Mouse (Mus musculus) liver, embryonic 14.5 days (tissue): ENCODE data around the gene Smoc1. TPM values are rescaled to one million over a fixed set of nuclear protein-coding genes. Genes with fewer than 3 reads are reported as not detected.

Experiments
- ATAC-seq: fragments of 200-750 bp; cut with Nextera tagmentation; 2 replicates; pipeline ENCODE4 v1.8.0; 2017; ENCODE audit warnings: moderate number of reproducible peaks, mild to moderate bottlenecking, moderate library complexity; ENCODE audit not compliant: insufficient read depth
- DNase-seq, 3 experiments: peaks; one replicate each; pipeline ENCODE4 v3.0.0-alpha.2; 2012 to 2013; ENCODE audit warnings: low read depth in 3 of 3, low spot score in 3 of 3
- H3K27ac ChIP-seq: fragments of 300-500 bp; sonication (generic); 2 replicates; pipeline ENCODE4 v1.5.1; 2014; ENCODE audit warnings: moderate library complexity, mild to moderate bottlenecking, control low read depth, inconsistent platforms
- H3K27me3 ChIP-seq: fragments of 300-500 bp; sonication (generic); 2 replicates; pipeline ENCODE4 v1.6.1; 2014; ENCODE audit warnings: mild to moderate bottlenecking, low read length, moderate library complexity; ENCODE audit not compliant: control insufficient read depth, insufficient read depth
- H3K36me3 ChIP-seq: fragments of 300-500 bp; sonication (generic); replicated peaks from 2 replicates; pipeline ENCODE4 v1.6.1; 2014; ENCODE audit warnings: low read depth; ENCODE audit not compliant: control insufficient read depth, insufficient read depth
- H3K4me1 ChIP-seq, 2 experiments: fragments of 200-500 bp in 1 of 2; fragments of 300-500 bp in 1 of 2; sonication (generic) in 1 of 2; replicated peaks; 2 replicates each; pipeline ENCODE4 v1.6.1; 2012 to 2014; ENCODE audit warnings: antibody characterized with exemption in 1 of 2, inconsistent platforms in 1 of 2, low read length in 1 of 2; ENCODE audit not compliant: control insufficient read depth in 2 of 2, insufficient read depth in 2 of 2
- H3K4me2 ChIP-seq: fragments of 300-500 bp; sonication (generic); 2 replicates; pipeline ENCODE4 v1.6.1; 2014; ENCODE audit warnings: low read depth, mild to moderate bottlenecking, control low read depth, moderate library complexity
- H3K4me3 ChIP-seq, 2 experiments: fragments of 200-500 bp in 1 of 2; fragments of 300-500 bp in 1 of 2; sonication (generic) in 1 of 2; 2 replicates each; pipeline ENCODE4 v1.5.1; 2012 to 2014; ENCODE audit warnings: low read depth in 2 of 2, low read length in 2 of 2, mild to moderate bottlenecking in 2 of 2, control low read depth in 1 of 2, inconsistent platforms in 1 of 2, moderate library complexity in 1 of 2; ENCODE audit not compliant: insufficient read depth in 1 of 2
- H3K9ac ChIP-seq: fragments of 300-500 bp; sonication (generic); replicated peaks from 2 replicates; pipeline ENCODE4 v1.6.1; 2014; ENCODE audit warnings: mild to moderate bottlenecking, control low read depth, moderate library complexity
- H3K9me3 ChIP-seq: fragments of 300-500 bp; sonication (generic); 2 replicates; pipeline ENCODE4 v1.6.1; 2016; ENCODE audit warnings: low read length, mixed read lengths; ENCODE audit not compliant: control insufficient read depth
- CTCF ChIP-seq: IDR thresholded peaks from 2 replicates; pipeline ENCODE4 v1.5.1; 2016; ENCODE audit warnings: antibody characterized with exemption, low read depth, control low read depth
- EP300 ChIP-seq: IDR thresholded peaks from 2 replicates; pipeline ENCODE4 v1.6.1; 2016; ENCODE audit warnings: antibody characterized with exemption, low read depth
- WGBS: fragments of 180-500 bp; shearing (Covaris S2); extraction: QIAGEN DNeasy Blood & Tissue Kit; methylation state at CpG from one replicate; pipeline ENCODE4 v1.1.7; 2014; ENCODE audit not compliant: insufficient replicate concordance; 5-methylcytosine and 5-hydroxymethylcytosine counted together
- polyA plus RNA-seq, 2 experiments: library from polyadenylated mRNA; depleted of rRNA in 1 of 2; stranded (reverse) in 1 of 2; unstranded in 1 of 2; fragments of >200 nt; fragmentation: Nextera tagmentation in 1 of 2; extraction: Ambion mirVana in 1 of 2; gene quantifications; 2 replicates each; pipeline versions ENCODE4 v1.2.1 to v1.2.3; 2012 to 2014

Gene Smoc1
- polyA plus RNA-seq, 2 experiments, result 4.6 to 6.9 TPM

GRCm38 (mm10) chr12:80990901-80991445 is 35.6 kb upstream of the Smoc1 start:
- no peak overlapping the region for H3K4me3 ChIP-seq
- WGBS, result 78% methylated on average over 13 of the region's 13 CpGs
- no peaks in the 10 kb centered on the region for H3K36me3 ChIP-seq
- no peak overlapping the region for H3K9ac ChIP-seq
- H3K4me2 ChIP-seq, result no peak overlapping the region
- H3K4me1 ChIP-seq, result no peaks in the 10 kb centered on the region
- no peak for DNase-seq
- TF ChIP-seq CTCF, result no peak
- no peak for TF ChIP-seq EP300
- ATAC-seq, result no peak
- H3K27ac ChIP-seq, result no peak overlapping the region
- no peaks in the 10 kb centered on the region for H3K9me3 ChIP-seq
- no peaks in the 10 kb centered on the region for H3K27me3 ChIP-seq

GRCm38 (mm10) chr12:80991806-80992205 is 34.8 kb upstream of the Smoc1 start:
- no peak overlapping the region for H3K4me2 ChIP-seq
- DNase-seq (no peak), ATAC-seq (no peak)
- no peak for TF ChIP-seq EP300
- no peak for TF ChIP-seq CTCF
- no peak overlapping the region for H3K9ac ChIP-seq
- no peak overlapping the region for H3K4me3 ChIP-seq
- no peaks in the 10 kb centered on the region for H3K4me1 ChIP-seq
- 49% methylated on average over 10 of the region's 10 CpGs for WGBS
- no peak overlapping the region for H3K27ac ChIP-seq
- no peaks in the 10 kb centered on the region for H3K9me3 ChIP-seq
- no peaks in the 10 kb centered on the region for H3K36me3 ChIP-seq
- no peaks in the 10 kb centered on the region for H3K27me3 ChIP-seq

- Histone ChIP-seq H3K9ac (no peak overlapping the region), H3K4me3 (no peak overlapping the region), H3K27me3 (no peaks in the 10 kb centered on the region), H3K9me3 (no peaks in the 10 kb centered on the region), H3K4me1 (no peaks in the 10 kb centered on the region), H3K27ac (no peak overlapping the region), H3K36me3 (no peaks in the 10 kb centered on the region), H3K4me2 (no peak overlapping the region)
- no peak for ATAC-seq
- DNase-seq, result no peak
- 68% methylated on average over 8 of the region's 8 CpGs for WGBS
- TF ChIP-seq EP300 (no peak), CTCF (no peak)
Observed at GRCm38 (mm10) chr12:80992540-80993122, 34.0 kb upstream of the Smoc1 start.

- Histone ChIP-seq H3K27ac (no peak overlapping the region), H3K9ac (no peak overlapping the region), H3K27me3 (no peaks in the 10 kb centered on the region), H3K9me3 (no peaks in the 10 kb centered on the region), H3K4me2 (no peak overlapping the region), H3K36me3 (no peaks in the 10 kb centered on the region), H3K4me3 (no peak overlapping the region), H3K4me1 (no peaks in the 10 kb centered on the region)
- DNase-seq (no peak), ATAC-seq (no peak)
- TF ChIP-seq CTCF (no peak), EP300 (no peak)
- 59% methylated on average over 1 of the region's 1 CpGs for WGBS
Observed at GRCm38 (mm10) chr12:80993773-80994172, 32.8 kb upstream of the Smoc1 start.

GRCm38 (mm10) chr12:80995326-80995725 is 31.3 kb upstream of the Smoc1 start:
- H3K9ac ChIP-seq, result no peak overlapping the region
- no peak overlapping the region for H3K4me3 ChIP-seq
- no peaks in the 10 kb centered on the region for H3K9me3 ChIP-seq
- no peak overlapping the region for H3K4me2 ChIP-seq
- no peaks in the 10 kb centered on the region for H3K36me3 ChIP-seq
- no peaks in the 10 kb centered on the region for H3K27me3 ChIP-seq
- DNase-seq, result no peak
- no peaks in the 10 kb centered on the region for H3K4me1 ChIP-seq
- TF ChIP-seq CTCF (no peak), EP300 (no peak)
- ATAC-seq, result no peak
- H3K27ac ChIP-seq, result no peak overlapping the region
- WGBS, result 28% methylated on average over 4 of the region's 4 CpGs
